Mouse (Mus musculus) cerebellum, adult 2 months (tissue): ENCODE measurements around the gene Gm49318.

Source experiments
- CTCF ChIP-seq: fragments of 200-500 bp; IDR thresholded peaks from 2 replicates; pipeline ENCODE4 v1.5.1; 2011; ENCODE audit warnings: low read depth, mild to moderate bottlenecking, control low read depth, low read length, moderate library complexity, borderline replicate concordance; ENCODE audit not compliant: insufficient read depth
- POLR2A ChIP-seq: fragments of 200-500 bp; IDR thresholded peaks from 2 replicates; pipeline ENCODE4 v1.6.1; 2011; ENCODE audit warnings: low read length, control low read depth, borderline replicate concordance; ENCODE audit not compliant: insufficient read depth

DNA sequence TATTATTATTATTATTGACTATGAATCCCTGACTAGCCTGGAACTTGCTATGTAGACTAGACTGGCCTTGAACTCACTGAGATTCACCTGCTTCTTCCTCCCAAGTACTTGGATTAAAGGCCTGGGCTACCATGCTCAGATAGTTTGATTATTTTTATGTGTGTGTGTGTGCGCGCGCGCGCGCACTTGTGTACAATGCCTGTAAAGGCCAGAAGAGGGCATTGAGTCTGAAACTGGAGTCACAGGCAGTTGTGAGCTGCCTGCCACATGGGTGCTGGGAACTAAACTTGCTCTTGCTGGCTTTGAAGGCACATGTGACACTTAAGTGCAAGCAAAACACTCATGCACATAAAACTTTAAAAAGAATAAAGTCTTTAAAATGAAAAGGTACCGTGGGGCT lies 18.2 kb upstream of the Gm49318 start:
- TF ChIP-seq CTCF: no peak
- TF ChIP-seq POLR2A: no peak
